Mouse (Mus musculus) retina, postnatal 1 day (tissue): ENCODE data around the gene Ell.

Experiments
- DNase-seq: peaks from one replicate; pipeline ENCODE4 v3.0.0-alpha.2; 2012

Gene Ell

DNA sequence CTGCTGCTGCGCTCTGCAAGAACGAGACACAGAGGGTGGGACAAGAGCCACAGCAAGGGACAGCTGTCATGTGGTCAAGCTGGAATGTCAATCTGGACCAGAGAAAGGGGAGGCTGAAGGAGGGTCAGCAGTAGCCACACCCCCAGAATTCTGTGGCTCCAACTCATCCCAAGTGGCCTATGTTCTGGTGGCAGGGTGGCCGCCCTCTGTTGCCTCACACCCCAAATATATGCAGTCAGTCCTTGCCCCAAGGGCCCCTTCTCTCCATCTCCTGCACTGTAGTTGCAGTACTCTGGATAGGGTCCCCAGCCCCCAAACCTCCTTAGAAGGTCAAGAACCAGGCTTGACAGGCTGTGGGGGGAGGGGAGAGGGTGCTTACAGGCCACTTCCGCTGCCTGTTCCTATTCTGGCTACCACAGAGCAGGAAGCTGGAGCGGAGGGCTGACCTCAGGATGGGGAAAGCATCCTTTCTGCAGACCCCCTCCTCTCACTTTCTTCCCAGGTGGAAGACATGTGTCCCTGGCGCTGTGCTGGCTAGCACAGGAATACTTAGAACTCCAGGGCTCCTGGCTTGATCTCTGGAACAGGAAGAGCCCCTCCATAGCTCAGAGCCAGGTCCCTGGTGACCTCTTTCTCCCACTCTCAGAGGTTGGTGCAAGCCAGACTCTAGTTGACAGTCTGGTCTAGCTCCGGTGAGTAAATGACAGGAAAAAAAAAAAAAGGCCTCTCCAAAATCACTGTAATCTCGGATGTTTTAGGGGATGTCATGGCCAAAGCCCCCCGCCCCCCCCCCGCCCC, 61.4 kb downstream of the Ell start:
- peak; percentile 50 for DNase-seq

DNA sequence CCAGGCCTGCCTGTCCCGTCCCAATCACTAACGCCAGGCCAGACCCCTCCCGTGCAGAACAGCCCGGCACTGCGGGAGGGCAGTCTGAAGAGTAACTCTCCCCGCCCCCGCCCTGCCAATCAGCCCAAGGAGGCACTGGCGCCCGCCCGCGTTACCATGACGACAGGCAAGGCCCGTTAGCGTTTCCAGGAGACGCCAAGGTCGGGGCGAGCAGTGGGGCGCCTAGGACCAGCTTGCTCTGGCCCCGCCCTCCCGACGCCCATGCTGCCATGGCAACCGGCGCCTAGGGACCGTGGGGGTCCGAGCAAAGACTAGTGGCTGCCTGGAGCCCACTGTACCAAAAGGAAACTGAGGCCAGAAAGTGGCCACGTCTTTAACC, 62.0 kb downstream of the Ell start:
- peak; percentile 97 for DNase-seq

GRCm38 (mm10) chr8:70602139-70602811, 63.0 kb downstream of the Ell start:
- DNase-seq: no peak

DNA sequence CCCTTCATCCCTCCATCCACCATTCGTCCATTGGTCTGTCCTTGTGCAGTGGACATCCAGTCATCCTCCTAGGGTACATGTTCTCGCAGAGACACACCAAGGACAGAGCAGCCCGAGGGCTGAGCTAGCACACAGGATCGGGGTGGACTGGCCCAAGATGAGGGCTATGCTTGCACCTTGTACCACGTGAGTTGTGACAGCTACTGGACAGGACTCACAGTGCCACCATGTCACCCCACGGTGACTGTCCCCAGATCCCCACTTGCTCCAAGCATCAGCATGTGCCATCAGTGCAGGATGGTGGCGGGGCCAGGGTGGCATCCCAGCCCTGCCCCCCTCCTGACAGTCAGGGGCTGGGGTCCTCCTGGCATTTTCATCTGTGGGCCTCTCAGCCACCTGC, 65.3 kb downstream of the Ell start:
- DNase-seq: no peak

GRCm38 (mm10) chr8:70605871-70606779, 66.9 kb downstream of the Ell start:
- DNase-seq: no peak

DNA sequence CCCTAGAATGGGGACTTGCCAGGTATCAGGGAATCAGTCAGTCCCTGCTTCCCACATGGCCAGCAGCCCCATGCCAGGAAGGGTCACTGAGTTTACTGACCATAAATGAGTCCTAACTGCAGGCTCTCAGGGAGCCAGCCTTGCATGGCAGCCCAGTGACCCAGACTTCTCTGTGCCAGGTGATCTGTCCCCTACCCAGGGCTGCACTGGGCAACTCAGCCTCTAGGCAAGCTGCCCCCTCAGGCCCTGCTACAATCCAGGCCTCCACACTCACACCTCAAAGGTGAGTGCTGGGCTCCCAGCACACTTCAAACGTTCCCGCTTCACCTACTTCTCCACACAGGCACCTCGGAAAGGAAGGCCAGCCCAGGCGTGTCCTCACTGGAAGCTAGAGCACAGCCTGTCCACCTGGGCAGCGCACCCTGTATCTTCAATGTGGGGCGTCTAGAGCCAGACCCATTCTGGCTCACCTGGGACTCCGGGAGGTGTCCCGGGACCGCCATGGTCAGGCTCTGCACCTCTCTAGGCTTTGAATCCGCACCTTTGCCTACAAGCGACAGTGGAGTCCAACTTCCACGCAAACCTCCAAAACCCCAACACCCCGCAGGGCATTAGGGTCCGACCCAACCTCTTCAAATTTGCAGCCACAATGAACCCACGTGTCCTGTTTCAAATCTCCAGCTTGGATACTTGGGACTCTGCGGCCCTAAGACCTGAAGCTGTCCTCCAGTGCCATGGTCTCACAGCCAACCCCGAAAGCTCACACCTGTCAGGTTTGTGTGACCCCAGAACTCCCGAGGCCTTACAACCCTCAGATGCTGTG, 67.7 kb downstream of the Ell start:
- DNase-seq: no peak

- no peak for DNase-seq
Observed at GRCm38 (mm10) chr8:70607603-70607897, 68.3 kb downstream of the Ell start.

- peak; percentile 78 for DNase-seq
Observed at GRCm38 (mm10) chr8:70607898-70608748, 68.9 kb downstream of the Ell start.

DNA sequence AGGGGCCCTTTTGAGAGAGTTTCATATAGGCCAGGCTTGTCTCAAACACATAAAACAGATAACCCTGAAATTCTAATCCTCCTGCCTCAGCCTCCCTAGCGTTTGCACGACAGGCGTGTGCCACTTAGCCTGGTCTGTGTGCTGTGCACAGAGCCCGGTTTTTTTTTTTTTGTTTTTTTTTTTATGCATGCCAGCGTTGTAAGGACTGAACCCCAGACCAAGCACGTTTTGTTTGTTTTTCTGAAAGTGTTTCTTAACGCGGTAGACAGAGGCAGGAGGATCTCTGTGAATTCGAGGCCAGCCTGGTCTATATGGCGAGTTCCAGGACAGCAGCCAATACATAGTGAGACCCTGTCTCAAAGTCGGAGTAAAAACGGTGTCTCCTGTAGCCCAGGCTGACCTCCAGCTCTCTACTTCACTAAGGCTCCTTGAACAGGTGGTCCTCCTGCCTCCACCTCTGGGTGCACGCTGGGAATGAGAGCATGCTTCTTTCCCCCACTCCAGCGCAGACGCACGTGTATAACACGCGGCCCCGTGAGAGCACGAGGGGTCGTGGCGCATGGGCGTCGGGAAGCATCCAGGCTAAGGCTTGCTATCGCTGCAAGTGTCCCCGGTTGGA, 69.6 kb downstream of the Ell start, which contains the start of gene Ssbp4:
TSS of gene Ssbp4 (minus strand) at position 124 of the 619 bp plus-strand sequence.
- DNase-seq: no peak

DNA sequence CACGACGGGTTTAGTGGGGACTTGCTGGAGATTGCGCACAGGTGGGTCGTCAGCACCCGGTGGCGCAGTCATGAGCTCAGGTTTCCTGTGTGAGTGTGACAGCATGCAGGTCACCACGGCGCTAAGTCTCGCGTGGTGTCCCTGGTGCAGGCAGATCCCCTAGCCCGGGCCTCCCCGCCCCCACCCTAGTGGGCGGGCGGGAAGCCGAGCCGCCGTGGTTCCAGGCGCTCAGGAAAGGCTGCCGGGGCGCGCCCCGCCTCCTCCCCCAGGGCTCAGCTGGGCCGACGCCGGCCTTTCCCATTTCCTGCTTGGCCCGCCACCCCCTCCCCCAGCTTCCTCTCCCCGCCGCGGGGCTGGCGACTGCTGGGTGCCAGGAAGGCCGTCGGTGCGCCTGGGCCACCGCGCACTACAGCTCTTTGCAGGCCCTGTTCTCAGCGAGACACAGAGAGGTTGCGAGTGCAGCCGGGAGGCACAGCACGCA, 70.2 kb downstream of the Ell start:
- peak; percentile 92 for DNase-seq

- peak; percentile 92 for DNase-seq
Observed at GRCm38 (mm10) chr8:70609849-70610795, 70.9 kb downstream of the Ell start.

DNA sequence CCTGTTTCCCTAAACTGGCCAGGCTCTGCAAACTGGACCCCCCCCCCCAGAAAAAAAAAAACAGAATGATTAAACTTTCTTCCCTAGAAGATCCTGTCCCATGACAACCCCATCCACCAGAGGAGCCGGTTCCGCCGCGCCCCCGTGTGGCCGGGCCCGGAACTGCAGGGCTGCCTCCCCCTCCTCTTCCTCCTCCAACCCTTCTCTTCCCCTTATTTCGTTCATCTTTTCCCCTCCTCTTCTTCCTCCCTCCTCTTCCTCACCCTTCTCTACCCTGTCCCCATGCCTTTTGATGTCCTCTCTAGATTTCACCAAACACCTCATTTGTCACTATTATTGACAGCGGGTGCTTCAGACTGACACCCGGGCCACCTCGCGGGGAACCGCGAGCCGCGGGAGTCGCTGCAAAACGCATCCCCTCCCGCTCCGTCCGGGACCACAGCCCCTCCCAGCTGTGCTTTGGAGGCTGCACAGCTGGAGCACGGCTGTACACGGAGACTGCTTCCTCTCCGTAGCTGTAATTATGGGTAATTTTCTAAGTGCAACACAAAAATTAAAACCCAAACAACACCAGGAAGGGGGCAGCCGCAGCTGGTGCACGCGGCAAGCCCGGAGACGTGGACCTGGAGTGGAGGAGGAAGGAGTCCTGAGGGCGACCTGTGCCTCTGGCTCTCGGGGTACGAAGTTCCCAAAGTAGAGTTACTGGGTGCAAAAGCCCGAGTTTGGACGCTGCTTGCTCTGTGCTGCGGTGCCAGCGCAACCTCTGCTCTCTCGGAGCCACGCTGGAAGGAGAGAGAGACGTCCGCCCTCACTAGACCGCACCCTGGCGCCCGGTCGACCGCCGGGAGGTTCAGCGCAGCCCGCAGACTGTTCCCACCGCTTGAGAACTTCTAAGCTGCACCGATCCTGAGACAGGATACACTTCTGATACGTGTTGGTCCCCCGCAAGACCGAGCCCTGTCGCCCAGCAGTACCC, 71.8 kb downstream of the Ell start:
- peak; percentile 80 for DNase-seq

- peak; percentile 91 for DNase-seq
Observed at GRCm38 (mm10) chr8:70611849-70612248, 72.6 kb downstream of the Ell start.

DNA sequence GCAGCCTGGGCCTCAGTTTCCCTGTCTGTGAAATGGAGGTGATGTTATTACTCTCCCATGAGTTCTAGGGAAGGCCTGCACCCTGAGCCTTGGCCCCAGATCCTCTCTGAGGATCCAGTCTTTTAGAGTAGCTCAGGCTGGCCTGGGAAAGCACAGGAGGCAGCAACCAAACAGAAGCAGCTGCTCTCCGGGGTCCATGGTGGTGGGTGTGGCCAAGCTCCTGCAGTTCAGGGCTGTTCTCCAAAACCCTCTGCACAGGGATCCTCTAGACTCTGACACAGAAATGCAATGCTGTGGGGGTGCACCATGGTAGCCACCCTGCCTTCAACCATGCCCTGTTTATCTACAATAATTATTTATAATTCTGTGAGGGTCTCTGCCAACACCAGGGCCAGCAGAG, 74.5 kb downstream of the Ell start:
- DNase-seq: no peak

GRCm38 (mm10) chr8:70614469-70614868, 75.2 kb downstream of the Ell start:
- no peak for DNase-seq

GRCm38 (mm10) chr8:70615281-70615680, 76.0 kb downstream of the Ell start:
- DNase-seq: no peak

- no peak for DNase-seq
Observed at GRCm38 (mm10) chr8:70615894-70616293, 76.6 kb downstream of the Ell start, which contains the start of gene Lrrc25. Gene Lrrc25, plus strand, starts transcription at chr8:70616155.

- DNase-seq: no peak
Observed at GRCm38 (mm10) chr8:70616645-70617044, 77.4 kb downstream of the Ell start.
